8 mouse cellular contexts compared by ENCODE assay signal in the genomic region with DNA sequence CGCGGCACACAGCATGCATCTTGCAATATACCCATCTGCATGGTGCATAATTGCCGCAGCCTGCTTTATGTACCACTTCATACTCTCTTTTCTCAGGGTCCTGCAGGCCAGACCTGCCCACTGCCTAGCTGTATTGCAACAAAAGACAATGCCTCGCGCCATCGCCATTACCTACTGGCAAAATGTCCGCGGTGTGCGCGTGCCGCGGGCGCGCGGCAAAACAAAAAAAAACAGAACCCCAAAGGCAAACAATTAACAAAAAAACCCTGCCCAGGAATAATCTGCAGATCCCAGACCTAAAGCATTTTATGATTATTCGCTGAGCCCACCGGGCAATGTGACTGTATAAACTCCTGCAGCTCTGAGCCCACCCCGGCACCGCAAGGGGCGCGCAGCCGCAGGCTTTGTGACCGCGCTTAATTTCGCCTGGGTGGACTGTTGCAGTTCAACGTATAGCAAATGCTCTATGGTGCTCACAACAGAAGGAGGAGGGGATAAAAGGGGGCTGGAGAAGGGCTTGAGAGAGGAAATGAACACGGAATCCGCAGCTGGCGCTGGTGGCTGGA. TPM values are rescaled to one million over a fixed set of nuclear protein-coding genes. Genes with fewer than 3 reads are reported as not detected.
DNase-seq lines count a peak whose midpoint lies in the region; ATAC-seq and TF ChIP-seq lines count a peak whose summit lies in the region.

No protein-coding gene starts in this region.

- no peak overlapping the region for H3K27ac ChIP-seq in lung, postnatal 0 days (ENCODE audit: low read length)
- no peak overlapping the region for H3K27ac ChIP-seq in embryonic facial prominence, embryonic 13.5 days
- peak overlapping the region; percentile 52; the same call in 1 of the 2 replicates for H3K27ac ChIP-seq in limb, embryonic 14.5 days (replicated peaks; ENCODE audit: low read depth, low read length)
- H3K27ac ChIP-seq in small intestine, adult 2 months (ENCODE audit: insufficient read depth, low read depth, low read length), result no peak overlapping the region

- H3K4me2 ChIP-seq in lung, postnatal 0 days (replicated peaks; ENCODE audit: low read depth, low read length), result peak overlapping the region; percentile 60
- peak overlapping the region; percentile 63 for H3K4me2 ChIP-seq in embryonic facial prominence, embryonic 13.5 days
- H3K4me2 ChIP-seq in limb, embryonic 14.5 days (replicated peaks; ENCODE audit: low read depth, low read length, severe bottlenecking), result peak overlapping the region; percentile 57

- no peaks in the 10 kb centered on the region for H3K36me3 ChIP-seq in lung, postnatal 0 days (ENCODE audit: insufficient read depth, low read length)
- peaks cover 8% of the 10 kb centered on the region for H3K36me3 ChIP-seq in embryonic facial prominence, embryonic 13.5 days
- peaks cover 42% of the 10 kb centered on the region for H3K36me3 ChIP-seq in limb, embryonic 14.5 days (ENCODE audit: control insufficient read depth, insufficient read depth, low read length)
- H3K36me3 ChIP-seq in small intestine, adult 2 months (ENCODE audit: control insufficient read depth, insufficient read depth, low read length), result no peaks in the 10 kb centered on the region

- H3K9me3 ChIP-seq in lung, postnatal 0 days (ENCODE audit: low read length), result no peaks in the 10 kb centered on the region; the same call in 1 of the 2 replicates
- H3K9me3 ChIP-seq in embryonic facial prominence, embryonic 13.5 days, result peaks cover 65% of the 10 kb centered on the region
- peaks cover 68% of the 10 kb centered on the region for H3K9me3 ChIP-seq in limb, embryonic 14.5 days (ENCODE audit: control insufficient read depth, low read length)

- WGBS in lung, postnatal 0 days, result 49% methylated on average over 29 of the region's 29 CpGs
- 52% methylated on average over 29 of the region's 29 CpGs for WGBS in embryonic facial prominence, embryonic 13.5 days
- WGBS in limb, embryonic 14.5 days, result 46% methylated on average over 29 of the region's 29 CpGs
- 54% methylated on average over 29 of the region's 29 CpGs for WGBS in small intestine, adult 2 months
- whole genome bisulfite sequencing in lung, adult 2 months, result 49% methylated on average over 29 of the region's 29 CpGs

- TF ChIP-seq CTCF in lung, postnatal 0 days (IDR thresholded peaks at IDR 0.05), result no peak; the same call in 1 of the 2 replicates
- TF ChIP-seq CTCF in small intestine, adult 2 months (IDR thresholded peaks at IDR 0.05; ENCODE audit: extremely low read depth, insufficient read length, insufficient replicate concordance, low read depth, low read length), result no peak
- no peak for TF ChIP-seq CTCF in lung, adult 2 months (IDR thresholded peaks at IDR 0.05; ENCODE audit: insufficient read depth, low read length)

- H3K4me3 ChIP-seq in lung, postnatal 0 days (ENCODE audit: low read depth, low read length), result peak overlapping the region; percentile 40
- H3K4me3 ChIP-seq in embryonic facial prominence, embryonic 13.5 days, result peak overlapping the region; percentile 65
- H3K4me3 ChIP-seq in limb, embryonic 14.5 days (replicated peaks; ENCODE audit: low read length), result peak overlapping the region; percentile 60
- H3K4me3 ChIP-seq in small intestine, adult 2 months (ENCODE audit: low read depth, low read length), result peak overlapping the region; percentile 14; the same call in 1 of the 2 replicates
- no peak overlapping the region for H3K4me3 ChIP-seq in lung, adult 2 months (replicated peaks; ENCODE audit: extremely low read depth, low read depth, low read length)

- no peak for ATAC-seq in lung, postnatal 0 days
- no peak for ATAC-seq in embryonic facial prominence, embryonic 13.5 days (ENCODE audit: insufficient number of reproducible peaks, insufficient read depth, low FRiP score, low TSS enrichment, low read depth)
- ATAC-seq in limb, embryonic 14.5 days (ENCODE audit: low FRiP score, low read depth), result no peak

- H3K9ac ChIP-seq in lung, postnatal 0 days (replicated peaks; ENCODE audit: low read depth), result no peak overlapping the region
- H3K9ac ChIP-seq in embryonic facial prominence, embryonic 13.5 days, result peak overlapping the region; percentile 54
- H3K9ac ChIP-seq in limb, embryonic 14.5 days (ENCODE audit: low read depth, low read length, severe bottlenecking), result peak overlapping the region; percentile 25; the same call in 1 of the 2 replicates

- no peaks in the 10 kb centered on the region; the same call in 1 of the 2 replicates for H3K4me1 ChIP-seq in lung, postnatal 0 days (ENCODE audit: insufficient read depth, low read depth, low read length)
- peaks cover 42% of the 10 kb centered on the region for H3K4me1 ChIP-seq in embryonic facial prominence, embryonic 13.5 days
- peaks cover 15% of the 10 kb centered on the region for H3K4me1 ChIP-seq in limb, embryonic 14.5 days (ENCODE audit: control insufficient read depth, insufficient read depth, low read length)
- H3K4me1 ChIP-seq in small intestine, adult 2 months (ENCODE audit: control insufficient read depth, insufficient read depth, insufficient read length, low read length), result no peaks in the 10 kb centered on the region
- H3K4me1 ChIP-seq in lung, adult 2 months (ENCODE audit: control insufficient read depth, insufficient read depth, low read length), result no peaks in the 10 kb centered on the region

- DNase-seq in lung, postnatal 0 days (ENCODE audit: low spot score), result no peak
- no peak for DNase-seq in lung, postnatal 14 days
- no peak for DNase-seq in limb, embryonic 14.5 days (ENCODE audit: low spot score)
- DNase-seq in right cerebral cortex, postnatal 10 days (ENCODE audit: low spot score in 2 of 2), result no peak
- no peak for DNase-seq in lung, adult 2 months
- no peak for DNase-seq in cerebellum, adult 11 months

- no peak for TF ChIP-seq EP300 in lung, postnatal 0 days (IDR thresholded peaks at IDR 0.05)

- peaks cover 17% of the 10 kb centered on the region for H3K27me3 ChIP-seq in lung, postnatal 0 days (replicated peaks; ENCODE audit: insufficient read depth, low read length)
- H3K27me3 ChIP-seq in embryonic facial prominence, embryonic 13.5 days, result peaks cover 47% of the 10 kb centered on the region
- H3K27me3 ChIP-seq in limb, embryonic 14.5 days (ENCODE audit: control insufficient read depth, insufficient read depth, low read length), result peaks cover 38% of the 10 kb centered on the region
- H3K27me3 ChIP-seq in small intestine, adult 2 months (ENCODE audit: control insufficient read depth, insufficient read depth, low read length), result peaks cover 18% of the 10 kb centered on the region

- TF ChIP-seq POLR2A in limb, embryonic 14.5 days (IDR thresholded peaks at IDR 0.05; ENCODE audit: borderline replicate concordance, extremely low read depth, insufficient read depth, insufficient read length), result no peak
- no peak for TF ChIP-seq POLR2A in small intestine, adult 2 months (IDR thresholded peaks at IDR 0.05; ENCODE audit: low read depth, low read length)
- TF ChIP-seq POLR2A in lung, adult 2 months (IDR thresholded peaks at IDR 0.05; ENCODE audit: borderline replicate concordance, extremely low read depth, low read depth, low read length), result no peak

RNA-seq across cellular contexts. Expression of a gene that starts 11.9 kb away (rescaled TPM):
- 1,238 and 1,252 TPM in 2 replicates for polyA plus RNA-seq in lung, postnatal 0 days (2015; fragmentation: Nextera tagmentation; extraction: Ambion mirVana)
- polyA plus RNA-seq in embryonic facial prominence, embryonic 13.5 days (2015; fragmentation: Nextera tagmentation; extraction: Ambion mirVana), result 1,664 and 1,723 TPM in 2 replicates
- 2,875 and 2,934 TPM in 2 replicates for polyA plus RNA-seq in limb, embryonic 14.5 days (2012; rRNA removed)
- polyA plus RNA-seq in limb, embryonic 14.5 days (2014; fragmentation: Nextera tagmentation; extraction: Ambion mirVana), result 2,366 and 2,381 TPM in 2 replicates
- polyA plus RNA-seq in small intestine, adult 2 months (2012; rRNA removed), result 295 and 530 TPM in 2 replicates
- polyA plus RNA-seq in lung, adult 2 months (2012; rRNA removed), result 897 and 1,050 TPM in 2 replicates

RNA-seq across cellular contexts. Expression of a gene that starts 50.5 kb away (rescaled TPM):
- polyA plus RNA-seq in lung, postnatal 0 days (2015; fragmentation: Nextera tagmentation; extraction: Ambion mirVana), result 4.8 and 9.6 TPM in 2 replicates
- 17.1 and 20.3 TPM in 2 replicates for polyA plus RNA-seq in embryonic facial prominence, embryonic 13.5 days (2015; fragmentation: Nextera tagmentation; extraction: Ambion mirVana)
- polyA plus RNA-seq in limb, embryonic 14.5 days (2012; rRNA removed), result 0.65 and 0.73 TPM in 2 replicates
- polyA plus RNA-seq in limb, embryonic 14.5 days (2014; fragmentation: Nextera tagmentation; extraction: Ambion mirVana), result 11.7 and 13.4 TPM in 2 replicates
- polyA plus RNA-seq in small intestine, adult 2 months (2012; rRNA removed), result not detected in 2 replicates
- not detected in 2 replicates for polyA plus RNA-seq in lung, adult 2 months (2012; rRNA removed)
